Mouse (Mus musculus): ENCODE results near the gene Polr1d. TPM values are rescaled to one million over a fixed set of nuclear protein-coding genes. Genes with fewer than 3 reads are reported as not detected.

Polr1d gene
- polyA plus RNA-seq, 2 experiments, result 104 to 148 TPM

DNA sequence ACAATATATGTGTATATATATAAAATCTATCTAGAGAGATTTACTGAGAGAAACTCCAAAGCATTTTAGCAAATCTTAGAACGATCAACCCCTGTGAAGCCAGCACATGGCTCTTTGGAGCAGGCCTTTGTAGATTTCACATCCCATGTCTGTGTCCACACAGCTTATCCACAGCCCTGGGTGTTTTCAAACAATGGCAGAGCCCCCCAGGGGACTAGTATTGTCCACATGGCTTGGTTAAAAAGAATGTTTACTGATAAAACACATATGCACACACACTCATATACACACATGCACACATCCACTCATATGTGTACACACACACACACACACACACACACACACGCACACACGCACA is 58.2 kb downstream of the Polr1d start:
- Histone ChIP-seq H3K4me2 (replicated peaks; ENCODE audit: low read depth, low read length, severe bottlenecking) (no peak overlapping the region), H3K4me1 (ENCODE audit: control insufficient read depth, insufficient read depth, low read length) (no peaks in the 10 kb centered on the region), H3K27me3 (ENCODE audit: control insufficient read depth, insufficient read depth, low read length) (no peaks in the 10 kb centered on the region), H3K9me3 (ENCODE audit: control insufficient read depth, low read length) (no peaks in the 10 kb centered on the region), H3K4me3 (replicated peaks; ENCODE audit: low read length) (no peak overlapping the region), H3K36me3 (ENCODE audit: control insufficient read depth, insufficient read depth, low read length) (no peaks in the 10 kb centered on the region), H3K27ac (replicated peaks; ENCODE audit: low read depth, low read length) (no peak overlapping the region), H3K9ac (ENCODE audit: low read depth, low read length, severe bottlenecking) (no peak overlapping the region)
- no peak for DNase-seq (ENCODE audit: low spot score)
- no peak for ATAC-seq (ENCODE audit: low FRiP score, low read depth)
- WGBS, result 98% methylated on average over 3 of the region's 3 CpGs
- no peak for TF ChIP-seq POLR2A (IDR thresholded peaks at IDR 0.05; ENCODE audit: borderline replicate concordance, extremely low read depth, insufficient read depth, insufficient read length)

GRCm38 (mm10) chr5:147135994-147136393 is 59.1 kb downstream of the Polr1d start:
- Histone ChIP-seq H3K4me2 (replicated peaks; ENCODE audit: low read depth, low read length, severe bottlenecking) (no peak overlapping the region), H3K36me3 (ENCODE audit: control insufficient read depth, insufficient read depth, low read length) (no peaks in the 10 kb centered on the region), H3K4me3 (replicated peaks; ENCODE audit: low read length) (no peak overlapping the region), H3K27me3 (ENCODE audit: control insufficient read depth, insufficient read depth, low read length) (no peaks in the 10 kb centered on the region), H3K27ac (replicated peaks; ENCODE audit: low read depth, low read length) (no peak overlapping the region), H3K4me1 (ENCODE audit: control insufficient read depth, insufficient read depth, low read length) (no peaks in the 10 kb centered on the region), H3K9ac (ENCODE audit: low read depth, low read length, severe bottlenecking) (no peak overlapping the region), H3K9me3 (ENCODE audit: control insufficient read depth, low read length) (no peaks in the 10 kb centered on the region)
- ATAC-seq (ENCODE audit: low FRiP score, low read depth) (no peak), DNase-seq (ENCODE audit: low spot score) (no peak)
- 74% methylated on average over 13 of the region's 13 CpGs for WGBS
- no peak for TF ChIP-seq POLR2A (IDR thresholded peaks at IDR 0.05; ENCODE audit: borderline replicate concordance, extremely low read depth, insufficient read depth, insufficient read length)

DNA sequence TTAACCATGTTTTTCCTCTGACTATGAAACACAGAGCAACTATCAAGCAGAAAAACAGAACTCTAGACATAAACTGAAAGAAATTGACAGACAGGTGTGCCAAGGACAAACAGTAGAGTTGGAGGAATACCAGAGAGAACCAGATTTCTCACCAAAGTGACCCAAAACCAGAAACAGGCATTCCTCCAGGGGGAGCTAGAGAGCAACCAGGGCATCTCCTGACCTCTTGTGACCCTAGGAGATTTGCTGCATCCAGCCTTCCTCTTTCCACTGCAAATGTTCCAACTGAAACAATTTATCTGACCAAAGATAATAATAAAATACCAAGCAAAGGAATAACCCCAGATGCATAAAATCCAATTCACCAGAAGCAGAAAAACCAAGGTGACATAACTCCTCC is 70.5 kb downstream of the Polr1d start:
- Histone ChIP-seq H3K9ac (ENCODE audit: low read depth, low read length, severe bottlenecking) (no peak overlapping the region), H3K36me3 (ENCODE audit: control insufficient read depth, insufficient read depth, low read length) (no peaks in the 10 kb centered on the region), H3K4me1 (ENCODE audit: control insufficient read depth, insufficient read depth, low read length) (no peaks in the 10 kb centered on the region), H3K27me3 (ENCODE audit: control insufficient read depth, insufficient read depth, low read length) (no peaks in the 10 kb centered on the region), H3K4me3 (replicated peaks; ENCODE audit: low read length) (no peak overlapping the region), H3K4me2 (replicated peaks; ENCODE audit: low read depth, low read length, severe bottlenecking) (no peak overlapping the region), H3K27ac (replicated peaks; ENCODE audit: low read depth, low read length) (no peak overlapping the region), H3K9me3 (ENCODE audit: control insufficient read depth, low read length) (no peaks in the 10 kb centered on the region)
- ATAC-seq (ENCODE audit: low FRiP score, low read depth) (no peak), DNase-seq (ENCODE audit: low spot score) (no peak)
- no peak for TF ChIP-seq POLR2A (IDR thresholded peaks at IDR 0.05; ENCODE audit: borderline replicate concordance, extremely low read depth, insufficient read depth, insufficient read length)

DNA sequence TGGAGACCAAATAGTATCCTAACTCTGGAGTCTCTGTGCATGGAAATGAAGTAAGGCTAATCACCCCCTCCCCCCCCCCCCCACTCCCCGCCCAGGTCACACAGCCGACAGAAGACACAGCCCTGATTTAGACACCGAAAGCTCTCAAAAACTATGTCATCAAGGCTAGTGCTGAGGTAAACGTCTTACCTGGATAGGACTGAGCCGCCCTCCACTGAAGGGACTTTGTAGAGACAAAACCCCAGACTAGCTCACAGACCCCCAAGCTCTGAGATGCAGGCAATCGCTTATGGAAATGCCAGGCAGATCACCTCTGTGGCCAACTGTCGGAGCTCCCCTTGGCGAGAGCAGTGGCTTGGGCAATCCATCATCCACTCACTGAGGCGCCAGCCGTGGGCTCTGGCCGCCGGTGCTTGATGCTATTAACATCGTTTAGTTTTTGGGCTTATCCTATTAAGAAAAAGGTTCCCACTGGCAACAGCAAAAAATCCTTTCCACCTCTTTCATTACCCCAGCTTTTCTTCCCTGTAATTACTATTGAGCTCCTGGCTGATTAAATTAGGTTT is 78.0 kb downstream of the Polr1d start:
- TF ChIP-seq POLR2A (IDR thresholded peaks at IDR 0.05; ENCODE audit: borderline replicate concordance, extremely low read depth, insufficient read depth, insufficient read length), result no peak
- Histone ChIP-seq H3K9me3 (ENCODE audit: control insufficient read depth, low read length) (no peaks in the 10 kb centered on the region), H3K27me3 (ENCODE audit: control insufficient read depth, insufficient read depth, low read length) (0 out of 2 replicates have a peak, but pooled peaks cover 2% of the 10 kb centered on the region), H3K9ac (ENCODE audit: low read depth, low read length, severe bottlenecking) (no peak overlapping the region), H3K27ac (replicated peaks; ENCODE audit: low read depth, low read length) (no peak overlapping the region), H3K4me1 (ENCODE audit: control insufficient read depth, insufficient read depth, low read length) (no peaks in the 10 kb centered on the region), H3K4me3 (replicated peaks; ENCODE audit: low read length) (no peak overlapping the region), H3K36me3 (ENCODE audit: control insufficient read depth, insufficient read depth, low read length) (no peaks in the 10 kb centered on the region), H3K4me2 (replicated peaks; ENCODE audit: low read depth, low read length, severe bottlenecking) (no peak overlapping the region)
- DNase-seq (ENCODE audit: low spot score) (no peak), ATAC-seq (ENCODE audit: low FRiP score, low read depth) (no peak)
- 7% methylated on average over 12 of the region's 13 CpGs for WGBS

DNA sequence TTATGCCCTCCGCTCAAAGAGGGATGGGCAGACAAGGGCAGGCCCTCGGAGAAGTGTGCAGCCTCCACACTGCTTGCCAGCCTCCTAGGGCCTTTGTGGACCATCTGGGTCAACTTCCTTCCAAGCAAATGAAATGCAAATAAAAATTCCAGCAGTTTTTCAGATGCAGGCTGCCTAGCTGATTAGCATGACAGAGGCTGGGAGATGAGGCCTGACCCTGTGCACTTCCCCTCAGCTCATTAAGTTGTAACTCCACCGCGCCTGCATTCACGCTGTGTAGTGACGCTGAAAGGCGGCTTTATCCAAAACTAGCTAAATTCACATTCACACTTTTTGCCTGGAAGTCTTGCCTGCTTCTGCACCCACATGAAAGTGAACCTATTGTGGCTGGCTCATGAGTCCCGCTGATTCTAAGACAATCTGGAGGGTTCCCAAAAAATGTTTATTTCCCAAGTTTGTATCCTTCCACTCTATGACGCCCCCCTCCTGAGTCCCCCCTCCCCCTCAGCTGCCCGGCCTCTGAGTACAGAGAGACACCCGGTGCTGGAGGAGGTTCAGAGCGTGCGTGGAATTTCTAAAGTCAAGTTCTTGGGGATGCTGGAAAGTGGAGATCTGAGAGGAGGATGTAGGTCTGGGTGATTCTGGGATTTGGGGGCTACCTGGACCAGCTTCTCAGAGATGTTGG is 78.7 kb downstream of the Polr1d start:
- Histone ChIP-seq H3K9me3 (ENCODE audit: control insufficient read depth, low read length) (no peaks in the 10 kb centered on the region), H3K27me3 (ENCODE audit: control insufficient read depth, insufficient read depth, low read length) (0 out of 2 replicates have a peak, but pooled peaks cover 2% of the 10 kb centered on the region), H3K4me1 (ENCODE audit: control insufficient read depth, insufficient read depth, low read length) (no peaks in the 10 kb centered on the region), H3K9ac (ENCODE audit: low read depth, low read length, severe bottlenecking) (no peak overlapping the region), H3K4me2 (replicated peaks; ENCODE audit: low read depth, low read length, severe bottlenecking) (no peak overlapping the region), H3K4me3 (replicated peaks; ENCODE audit: low read length) (no peak overlapping the region), H3K36me3 (ENCODE audit: control insufficient read depth, insufficient read depth, low read length) (no peaks in the 10 kb centered on the region), H3K27ac (replicated peaks; ENCODE audit: low read depth, low read length) (no peak overlapping the region)
- DNase-seq (ENCODE audit: low spot score) (no peak), ATAC-seq (ENCODE audit: low FRiP score, low read depth) (no peak)
- no peak for TF ChIP-seq POLR2A (IDR thresholded peaks at IDR 0.05; ENCODE audit: borderline replicate concordance, extremely low read depth, insufficient read depth, insufficient read length)
- WGBS, result 5% methylated on average over 13 of the region's 13 CpGs

Data from limb, embryonic 14.5 days (tissue).